Mouse (Mus musculus): ENCODE data around the gene Erich6b. TPM values are rescaled to one million over a fixed set of nuclear protein-coding genes. Genes with fewer than 3 reads are reported as not detected.

Erich6b gene
- polyA plus RNA-seq, 1 experiment from 2014 or later, result 0.58 TPM

- ATAC-seq (replicated peaks; ENCODE audit: low FRiP score, low read depth) (no peak), DNase-seq (ENCODE audit: low spot score) (no peak)
- WGBS, result 51% methylated on average over 7 of the region's 7 CpGs
- no peaks in the 10 kb centered on the region for H3K9me3 ChIP-seq (replicated peaks; ENCODE audit: low read length)
- H3K4me2 ChIP-seq (ENCODE audit: low read length), result no peak overlapping the region
- no peaks in the 10 kb centered on the region for H3K36me3 ChIP-seq (ENCODE audit: insufficient read depth, low read length)
- no peak for TF ChIP-seq CTCF (IDR thresholded peaks at IDR 0.05; ENCODE audit: low read depth)
- no peak overlapping the region for H3K4me3 ChIP-seq (replicated peaks; ENCODE audit: low read depth, low read length)
- no peak overlapping the region for H3K27ac ChIP-seq
- no peak overlapping the region for H3K9ac ChIP-seq (ENCODE audit: low read depth, low read length)
- 0 out of 2 replicates have a peak, but pooled peaks cover 3% of the 10 kb centered on the region for H3K4me1 ChIP-seq (replicated peaks; ENCODE audit: insufficient read depth, low read length)
- H3K27me3 ChIP-seq (ENCODE audit: insufficient read depth, low read length), result no peaks in the 10 kb centered on the region
Measured at GRCm38 (mm10) chr14:75636107-75636506, 6.0 kb upstream of the Erich6b start.

- Histone ChIP-seq H3K4me1 (replicated peaks; ENCODE audit: insufficient read depth, low read length) (0 out of 2 replicates have a peak, but pooled peaks cover 3% of the 10 kb centered on the region), H3K9ac (ENCODE audit: low read depth, low read length) (no peak overlapping the region), H3K9me3 (replicated peaks; ENCODE audit: low read length) (no peaks in the 10 kb centered on the region), H3K27ac (no peak overlapping the region), H3K4me2 (ENCODE audit: low read length) (no peak overlapping the region), H3K4me3 (replicated peaks; ENCODE audit: low read depth, low read length) (no peak overlapping the region), H3K27me3 (ENCODE audit: insufficient read depth, low read length) (no peaks in the 10 kb centered on the region), H3K36me3 (ENCODE audit: insufficient read depth, low read length) (no peaks in the 10 kb centered on the region)
- 73% methylated on average over 4 of the region's 4 CpGs for WGBS
- ATAC-seq (replicated peaks; ENCODE audit: low FRiP score, low read depth) (no peak), DNase-seq (ENCODE audit: low spot score) (no peak)
- TF ChIP-seq CTCF (IDR thresholded peaks at IDR 0.05; ENCODE audit: low read depth), result no peak
Measured at GRCm38 (mm10) chr14:75637641-75638040, 4.4 kb upstream of the Erich6b start.

- 0 out of 2 replicates have a peak, but pooled peaks cover 2% of the 10 kb centered on the region for H3K4me1 ChIP-seq (replicated peaks; ENCODE audit: insufficient read depth, low read length)
- WGBS, result 93% methylated on average over 2 of the region's 2 CpGs
- H3K9me3 ChIP-seq (replicated peaks; ENCODE audit: low read length), result no peaks in the 10 kb centered on the region
- no peak overlapping the region for H3K9ac ChIP-seq (ENCODE audit: low read depth, low read length)
- no peaks in the 10 kb centered on the region for H3K36me3 ChIP-seq (ENCODE audit: insufficient read depth, low read length)
- ATAC-seq (replicated peaks; ENCODE audit: low FRiP score, low read depth) (no peak), DNase-seq (ENCODE audit: low spot score) (peak; percentile 62)
- H3K4me3 ChIP-seq (replicated peaks; ENCODE audit: low read depth, low read length), result no peak overlapping the region
- H3K4me2 ChIP-seq (ENCODE audit: low read length), result no peak overlapping the region
- H3K27ac ChIP-seq, result no peak overlapping the region
- peak; percentile 58 for TF ChIP-seq CTCF (IDR thresholded peaks at IDR 0.05; ENCODE audit: low read depth)
- no peaks in the 10 kb centered on the region for H3K27me3 ChIP-seq (ENCODE audit: insufficient read depth, low read length)
Measured at GRCm38 (mm10) chr14:75640846-75641245, 1.2 kb upstream of the Erich6b start.

GRCm38 (mm10) chr14:75641369-75641768 is 690 bp upstream of the Erich6b start:
- H3K4me1 ChIP-seq (replicated peaks; ENCODE audit: insufficient read depth, low read length), result no peaks in the 10 kb centered on the region
- DNase-seq (ENCODE audit: low spot score) (no peak), ATAC-seq (replicated peaks; ENCODE audit: low FRiP score, low read depth) (no peak)
- H3K27ac ChIP-seq, result no peak overlapping the region
- H3K4me3 ChIP-seq (replicated peaks; ENCODE audit: low read depth, low read length), result no peak overlapping the region
- H3K9ac ChIP-seq (ENCODE audit: low read depth, low read length), result no peak overlapping the region
- 77% methylated on average over 6 of the region's 6 CpGs for WGBS
- no peak overlapping the region for H3K4me2 ChIP-seq (ENCODE audit: low read length)
- no peaks in the 10 kb centered on the region for H3K36me3 ChIP-seq (ENCODE audit: insufficient read depth, low read length)
- H3K9me3 ChIP-seq (replicated peaks; ENCODE audit: low read length), result no peaks in the 10 kb centered on the region
- peak; percentile 61 for TF ChIP-seq CTCF (IDR thresholded peaks at IDR 0.05; ENCODE audit: low read depth)
- H3K27me3 ChIP-seq (ENCODE audit: insufficient read depth, low read length), result no peaks in the 10 kb centered on the region

- Histone ChIP-seq H3K9me3 (replicated peaks; ENCODE audit: low read length) (no peaks in the 10 kb centered on the region), H3K4me3 (replicated peaks; ENCODE audit: low read depth, low read length) (no peak overlapping the region), H3K4me1 (replicated peaks; ENCODE audit: insufficient read depth, low read length) (no peaks in the 10 kb centered on the region), H3K27ac (no peak overlapping the region), H3K4me2 (ENCODE audit: low read length) (no peak overlapping the region), H3K36me3 (ENCODE audit: insufficient read depth, low read length) (no peaks in the 10 kb centered on the region), H3K27me3 (ENCODE audit: insufficient read depth, low read length) (no peaks in the 10 kb centered on the region), H3K9ac (ENCODE audit: low read depth, low read length) (no peak overlapping the region)
- DNase-seq (ENCODE audit: low spot score) (no peak), ATAC-seq (replicated peaks; ENCODE audit: low FRiP score, low read depth) (no peak)
- 81% methylated on average over 7 of the region's 7 CpGs for WGBS
- no peak for TF ChIP-seq CTCF (IDR thresholded peaks at IDR 0.05; ENCODE audit: low read depth)
Measured at GRCm38 (mm10) chr14:75645461-75645860, 3.4 kb downstream of the Erich6b start.

- ATAC-seq (replicated peaks; ENCODE audit: low FRiP score, low read depth) (no peak), DNase-seq (ENCODE audit: low spot score) (peak; percentile 43)
- peak overlapping the region; percentile 21; the same call in 1 of the 2 replicates for H3K4me2 ChIP-seq (ENCODE audit: low read length)
- no peaks in the 10 kb centered on the region for H3K36me3 ChIP-seq (ENCODE audit: insufficient read depth, low read length)
- H3K4me3 ChIP-seq (replicated peaks; ENCODE audit: low read depth, low read length), result no peak overlapping the region
- 34% methylated on average over 9 of the region's 9 CpGs for WGBS
- H3K4me1 ChIP-seq (replicated peaks; ENCODE audit: insufficient read depth, low read length), result no peaks in the 10 kb centered on the region
- H3K27ac ChIP-seq, result no peak overlapping the region
- no peaks in the 10 kb centered on the region for H3K27me3 ChIP-seq (ENCODE audit: insufficient read depth, low read length)
- H3K9ac ChIP-seq (ENCODE audit: low read depth, low read length), result no peak overlapping the region
- TF ChIP-seq CTCF (IDR thresholded peaks at IDR 0.05; ENCODE audit: low read depth), result no peak
- no peaks in the 10 kb centered on the region for H3K9me3 ChIP-seq (replicated peaks; ENCODE audit: low read length)
Measured at GRCm38 (mm10) chr14:75646060-75646459, 4.0 kb downstream of the Erich6b start.
